Mouse (Mus musculus): Measurements from ENCODE around the gene Tex21.

- TF ChIP-seq GATA1 (IDR thresholded peaks at IDR 0.05; ENCODE audit: borderline replicate concordance, low read length) (no peak), FLI1 (IDR thresholded peaks at IDR 0.05; ENCODE audit: low read length) (no peak)
These were observed 46.2 kb downstream of the Tex21 start for GRCm38 (mm10) chr12:76200326-76200725.

Measured in megakaryocyte, embryonic 14.5 days (primary cell).